Mouse (Mus musculus): ENCODE data around the gene Crygn. TPM values are rescaled to one million over a fixed set of nuclear protein-coding genes. Genes with fewer than 3 reads are reported as not detected.

Crygn gene
- polyA plus RNA-seq, 1 experiment from 2014 or later: 3.0 TPM

DNA sequence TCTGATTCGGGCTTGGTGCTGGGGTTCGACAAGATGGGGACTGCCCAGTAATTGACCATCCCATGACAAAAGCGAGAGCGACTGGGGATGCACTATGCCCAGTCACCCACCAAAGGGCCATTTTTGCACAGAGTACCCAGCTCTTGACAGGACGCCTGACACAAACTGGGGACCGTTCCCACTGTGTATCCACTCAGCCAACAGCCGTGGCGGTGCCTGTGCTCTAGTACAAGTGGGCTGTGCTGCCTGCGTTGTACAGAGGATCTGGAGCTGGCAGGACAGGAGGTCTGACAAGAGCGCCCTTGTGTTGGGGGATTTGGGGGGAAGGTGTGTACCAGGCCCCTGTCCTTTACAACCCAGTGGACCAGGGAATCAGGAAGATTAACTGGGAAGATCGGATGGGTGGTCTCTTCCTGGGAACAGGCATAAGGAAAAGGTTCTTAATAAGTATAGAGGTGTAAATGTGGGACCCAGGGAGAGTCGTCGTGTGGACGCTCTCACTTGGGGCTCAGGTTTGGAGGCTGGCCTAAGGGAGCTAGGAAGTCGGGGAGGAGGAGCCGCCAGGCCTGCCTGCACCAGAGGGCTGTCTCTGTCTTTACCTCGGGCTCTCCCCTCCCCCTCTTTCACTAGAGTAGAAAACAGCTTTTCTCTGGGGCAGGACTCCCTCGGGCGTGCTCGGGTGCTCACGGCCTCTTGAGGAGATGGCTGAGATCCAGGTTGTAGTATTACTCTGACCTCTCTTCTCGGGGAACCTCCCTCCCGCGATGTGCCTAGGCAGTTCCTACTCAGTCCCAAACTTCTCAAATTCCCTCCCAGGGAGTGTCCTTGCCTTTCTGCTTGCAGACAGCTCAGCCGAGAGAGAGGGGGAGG lies 6.3 kb downstream of the Crygn start:
- 2% methylated on average over 25 of the region's 25 CpGs for WGBS

DNA sequence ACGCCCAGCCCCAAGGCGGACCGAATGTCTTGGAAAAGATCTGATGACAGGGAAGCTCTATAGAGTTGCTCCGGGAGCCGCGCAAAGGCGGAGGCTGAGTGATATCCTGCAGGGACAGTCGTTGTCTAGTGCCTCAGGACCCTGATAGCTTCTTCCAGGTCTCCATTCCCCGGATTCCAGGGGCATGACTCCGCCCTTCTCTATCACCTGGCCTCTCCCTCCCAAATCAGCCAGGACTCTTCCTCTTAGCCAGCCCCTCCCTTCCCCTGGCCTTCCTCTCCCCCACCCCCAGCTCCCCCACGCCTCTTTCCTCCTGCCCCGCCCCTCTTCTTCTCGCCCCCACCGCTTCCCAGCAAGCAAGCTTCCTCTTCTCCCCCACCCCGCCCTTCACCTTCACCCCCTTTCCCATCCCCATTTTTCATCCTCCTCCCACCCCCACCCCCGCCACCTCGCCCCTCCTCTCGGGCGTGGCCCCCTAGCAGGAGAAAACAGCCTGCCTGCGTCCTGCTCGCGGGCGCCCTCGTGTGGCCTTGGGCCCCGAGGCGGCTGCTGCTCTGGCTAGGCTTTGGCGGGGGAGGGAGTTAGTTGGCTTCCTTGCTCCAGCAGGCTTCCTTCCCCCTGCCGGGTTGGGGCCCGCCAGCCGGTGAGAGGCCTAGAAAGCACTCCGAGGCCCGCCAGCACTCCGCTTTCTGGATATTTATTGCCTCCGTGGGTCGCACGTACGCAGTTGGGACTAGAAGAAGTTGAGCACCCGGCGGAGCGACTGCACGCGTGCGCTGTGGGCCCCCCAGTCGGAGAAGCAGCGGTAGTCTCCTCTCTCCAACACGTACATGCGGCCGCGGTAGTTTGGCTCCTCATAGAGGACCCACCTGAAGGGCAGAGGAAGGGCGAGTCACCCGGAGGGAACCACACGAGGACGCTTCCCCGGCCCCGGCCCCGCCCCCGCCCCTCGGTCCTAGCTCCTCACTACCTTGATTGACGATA lies 7.2 kb downstream of the Crygn start:
- H3K27me3 ChIP-seq (ENCODE audit: control insufficient read depth, insufficient read depth, low read length): no peaks in the 10 kb centered on the region
- ATAC-seq (ENCODE audit: low FRiP score) (peak; percentile 82), DNase-seq (ENCODE audit: low spot score) (peak; percentile 96)
- H3K9ac ChIP-seq: peak overlapping the region; percentile 67
- no peaks in the 10 kb centered on the region for H3K9me3 ChIP-seq (ENCODE audit: control insufficient read depth, low read length)
- H3K4me2 ChIP-seq (replicated peaks): peak overlapping the region; percentile 67
- H3K36me3 ChIP-seq (replicated peaks; ENCODE audit: control insufficient read depth, insufficient read depth): no peaks in the 10 kb centered on the region
- peaks cover 11% of the 10 kb centered on the region; the same call in 1 of the 2 replicates for H3K4me1 ChIP-seq (replicated peaks; ENCODE audit: control insufficient read depth, insufficient read depth, low read length)
- under 1% methylated on average over 54 of the region's 59 CpGs for WGBS
- peak overlapping the region; percentile 79 for H3K27ac ChIP-seq
- H3K4me3 ChIP-seq (replicated peaks; ENCODE audit: low read length): peak overlapping the region; percentile 49

More for the DNA sequence above, 6.3 kb downstream of the Crygn start:
- DNase-seq (ENCODE audit: low spot score) (peak; percentile 50), ATAC-seq (ENCODE audit: low FRiP score) (peak; percentile 41)
- H3K27me3 ChIP-seq (ENCODE audit: control insufficient read depth, insufficient read depth, low read length): no peaks in the 10 kb centered on the region
- H3K36me3 ChIP-seq (replicated peaks; ENCODE audit: control insufficient read depth, insufficient read depth): no peaks in the 10 kb centered on the region
- peak overlapping the region; percentile 79 for H3K27ac ChIP-seq
- no peaks in the 10 kb centered on the region for H3K9me3 ChIP-seq (ENCODE audit: control insufficient read depth, low read length)
- peak overlapping the region; percentile 67 for H3K9ac ChIP-seq
- H3K4me1 ChIP-seq (replicated peaks; ENCODE audit: control insufficient read depth, insufficient read depth, low read length): peaks cover 11% of the 10 kb centered on the region; the same call in 1 of the 2 replicates
- H3K4me3 ChIP-seq (replicated peaks; ENCODE audit: low read length): peak overlapping the region; percentile 49
- peak overlapping the region; percentile 67 for H3K4me2 ChIP-seq (replicated peaks)

DNA sequence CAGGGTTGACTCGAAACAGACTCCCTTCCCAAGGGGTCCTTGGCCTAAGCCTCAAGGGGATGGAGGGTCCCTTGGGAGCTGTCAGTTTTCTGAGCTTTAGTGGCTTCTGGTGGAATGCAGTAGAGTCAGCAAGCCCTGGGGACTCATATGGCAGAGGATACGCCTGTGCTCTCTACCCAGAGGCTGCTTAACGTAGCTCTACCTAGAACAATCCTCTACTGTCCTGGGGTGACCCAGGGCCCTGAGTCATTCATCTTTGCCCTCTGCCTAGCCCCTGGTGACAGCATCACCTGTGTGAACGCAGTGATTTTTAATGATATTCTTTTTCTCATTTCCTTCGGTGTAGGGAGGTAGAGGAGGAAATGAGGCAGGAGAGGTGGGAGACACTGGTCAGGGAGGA lies 8.1 kb downstream of the Crygn start:
- no peaks in the 10 kb centered on the region for H3K27me3 ChIP-seq (ENCODE audit: control insufficient read depth, insufficient read depth, low read length)
- H3K27ac ChIP-seq: peak overlapping the region; percentile 68
- WGBS: 52% methylated on average over 5 of the region's 5 CpGs
- peaks cover 11% of the 10 kb centered on the region; the same call in 1 of the 2 replicates for H3K4me1 ChIP-seq (replicated peaks; ENCODE audit: control insufficient read depth, insufficient read depth, low read length)
- no peaks in the 10 kb centered on the region for H3K36me3 ChIP-seq (replicated peaks; ENCODE audit: control insufficient read depth, insufficient read depth)
- H3K9ac ChIP-seq: peak overlapping the region; percentile 67
- no peaks in the 10 kb centered on the region for H3K9me3 ChIP-seq (ENCODE audit: control insufficient read depth, low read length)
- ATAC-seq (ENCODE audit: low FRiP score): peak; percentile 16
- H3K4me3 ChIP-seq (replicated peaks; ENCODE audit: low read length): peak overlapping the region; percentile 49
- H3K4me2 ChIP-seq (replicated peaks): peak overlapping the region; percentile 67
- no peak for DNase-seq (ENCODE audit: low spot score)

DNA sequence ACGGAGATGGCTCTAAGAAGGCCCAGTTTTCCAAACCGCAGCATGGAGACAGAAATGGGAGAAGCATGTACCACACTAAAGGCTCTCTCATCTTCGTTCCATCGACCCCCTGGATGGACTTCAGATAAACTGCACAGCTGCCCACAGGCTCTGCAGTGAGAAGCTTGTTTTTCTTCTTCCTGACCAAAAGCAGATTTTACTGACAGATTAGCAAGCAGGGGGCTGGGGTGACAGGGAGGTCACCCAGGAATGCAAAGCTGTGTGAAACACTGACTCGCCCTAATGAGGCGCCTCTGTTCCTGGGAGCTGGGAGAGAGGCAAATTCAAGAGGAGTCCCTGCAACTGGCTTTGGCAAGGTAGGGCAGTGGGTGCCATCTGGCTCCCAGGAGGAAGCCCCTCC lies 10.3 kb downstream of the Crygn start:
- Histone ChIP-seq H3K36me3 (replicated peaks; ENCODE audit: control insufficient read depth, insufficient read depth) (no peaks in the 10 kb centered on the region), H3K4me3 (replicated peaks; ENCODE audit: low read length) (no peak overlapping the region), H3K27me3 (ENCODE audit: control insufficient read depth, insufficient read depth, low read length) (no peaks in the 10 kb centered on the region), H3K4me2 (replicated peaks) (no peak overlapping the region), H3K9ac (no peak overlapping the region), H3K9me3 (ENCODE audit: control insufficient read depth, low read length) (no peaks in the 10 kb centered on the region), H3K27ac (no peak overlapping the region), H3K4me1 (replicated peaks; ENCODE audit: control insufficient read depth, insufficient read depth, low read length) (peaks cover 11% of the 10 kb centered on the region; the same call in 1 of the 2 replicates)
- ATAC-seq (ENCODE audit: low FRiP score) (no peak), DNase-seq (ENCODE audit: low spot score) (no peak)
- 18% methylated on average over 6 of the region's 6 CpGs for WGBS

DNA sequence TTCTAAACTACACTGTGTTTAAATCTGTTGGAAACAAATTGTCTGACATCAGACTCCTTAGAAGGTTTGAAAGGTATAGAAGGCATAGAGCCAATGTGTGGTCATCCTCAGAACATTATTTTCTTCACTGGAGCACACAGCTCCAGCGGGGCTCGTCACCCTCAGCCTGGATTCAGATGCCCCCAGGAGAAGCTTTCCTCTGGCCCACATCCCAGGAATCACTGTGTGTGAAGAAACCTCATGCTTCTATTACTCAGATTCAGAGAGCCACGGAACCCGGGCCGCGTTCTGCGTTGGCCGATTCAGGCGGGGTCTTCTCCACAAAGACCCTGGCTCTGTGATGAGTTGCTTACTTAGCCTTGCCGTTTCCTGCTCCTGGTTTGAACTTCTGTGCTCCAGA lies 13.9 kb downstream of the Crygn start:
- H3K4me2 ChIP-seq (replicated peaks): no peak overlapping the region
- no peak overlapping the region for H3K9ac ChIP-seq
- no peak overlapping the region for H3K4me3 ChIP-seq (replicated peaks; ENCODE audit: low read length)
- DNase-seq (ENCODE audit: low spot score): no peak
- H3K36me3 ChIP-seq (replicated peaks; ENCODE audit: control insufficient read depth, insufficient read depth): no peaks in the 10 kb centered on the region
- no peaks in the 10 kb centered on the region for H3K27me3 ChIP-seq (ENCODE audit: control insufficient read depth, insufficient read depth, low read length)
- WGBS: 90% methylated on average over 10 of the region's 10 CpGs
- no peak overlapping the region for H3K27ac ChIP-seq
- H3K9me3 ChIP-seq (ENCODE audit: control insufficient read depth, low read length): no peaks in the 10 kb centered on the region
- no peak for ATAC-seq (ENCODE audit: low FRiP score)
- H3K4me1 ChIP-seq (replicated peaks; ENCODE audit: control insufficient read depth, insufficient read depth, low read length): no peaks in the 10 kb centered on the region

DNA sequence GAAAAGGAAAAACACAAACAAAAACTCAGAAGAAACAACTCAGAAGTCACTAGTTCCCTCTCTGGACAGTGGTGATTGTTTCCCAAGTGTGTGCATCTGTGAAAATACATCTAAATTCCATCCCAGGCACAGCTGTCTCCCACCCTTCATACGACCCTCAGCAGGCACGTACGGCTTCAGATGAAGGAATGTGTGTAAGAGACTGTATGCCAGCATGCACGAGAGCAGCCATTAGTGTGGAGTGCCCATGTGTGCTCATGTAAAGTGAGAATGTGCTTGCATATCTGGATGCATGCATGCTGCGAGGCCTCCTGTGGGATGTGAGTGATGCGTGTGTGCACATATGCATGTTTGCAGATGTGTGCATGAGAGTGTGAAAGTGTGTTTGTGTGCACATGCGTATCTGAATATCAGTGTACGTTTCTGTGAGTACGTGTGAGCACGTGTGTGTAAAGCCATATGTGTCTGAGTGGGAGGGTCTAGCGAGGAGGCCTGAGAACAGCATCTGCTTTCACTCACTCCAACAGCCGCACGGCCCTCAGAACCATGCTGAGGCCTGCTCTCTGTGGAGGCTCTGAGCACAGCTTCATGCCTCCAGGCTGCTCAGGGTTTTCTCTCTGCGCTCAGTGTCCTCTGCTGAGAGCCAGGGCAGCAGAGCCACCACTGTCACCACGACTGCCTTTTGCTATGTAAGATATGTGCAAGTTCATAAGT lies 16.5 kb downstream of the Crygn start:
- Histone ChIP-seq H3K4me2 (replicated peaks) (no peak overlapping the region), H3K4me3 (replicated peaks; ENCODE audit: low read length) (no peak overlapping the region), H3K4me1 (replicated peaks; ENCODE audit: control insufficient read depth, insufficient read depth, low read length) (no peaks in the 10 kb centered on the region), H3K9ac (no peak overlapping the region), H3K27me3 (ENCODE audit: control insufficient read depth, insufficient read depth, low read length) (no peaks in the 10 kb centered on the region), H3K36me3 (replicated peaks; ENCODE audit: control insufficient read depth, insufficient read depth) (no peaks in the 10 kb centered on the region), H3K27ac (no peak overlapping the region), H3K9me3 (ENCODE audit: control insufficient read depth, low read length) (no peaks in the 10 kb centered on the region)
- no peak for ATAC-seq (ENCODE audit: low FRiP score)
- 75% methylated on average over 15 of the region's 15 CpGs for WGBS
- DNase-seq (ENCODE audit: low spot score): no peak

DNA sequence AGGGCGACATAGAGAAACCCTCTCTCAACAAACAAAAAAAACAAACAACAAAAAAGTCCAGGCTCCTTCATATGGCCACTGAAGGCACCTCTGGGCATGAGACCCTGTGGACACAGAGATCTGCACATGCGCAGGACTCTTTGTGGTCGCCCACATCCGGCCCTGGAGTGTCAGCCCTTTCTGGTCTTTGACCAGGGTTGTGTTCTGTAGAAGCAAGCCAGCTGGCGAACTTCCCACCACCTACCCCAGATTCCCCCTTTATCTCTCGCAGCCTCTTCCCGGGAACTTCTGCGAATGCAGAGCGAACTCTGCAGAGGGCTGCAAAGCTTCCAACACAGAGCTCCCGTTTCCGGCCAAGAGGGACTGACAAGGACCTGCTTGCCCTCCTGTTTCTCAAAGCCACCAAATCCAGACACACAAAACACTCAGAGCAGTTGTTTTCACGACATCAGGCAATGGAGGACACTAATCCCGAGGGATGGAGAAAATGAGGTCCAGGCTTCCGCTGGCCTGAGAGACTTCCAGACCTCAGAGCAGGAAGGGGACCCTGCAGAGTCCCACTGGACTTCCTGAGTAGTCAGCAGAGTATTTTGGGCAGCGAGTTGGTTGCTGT lies 18.6 kb downstream of the Crygn start:
- no peak for ATAC-seq (ENCODE audit: low FRiP score)
- H3K27ac ChIP-seq: no peak overlapping the region
- WGBS: 70% methylated on average over 15 of the region's 15 CpGs
- H3K9ac ChIP-seq: no peak overlapping the region
- no peaks in the 10 kb centered on the region for H3K27me3 ChIP-seq (ENCODE audit: control insufficient read depth, insufficient read depth, low read length)
- no peak for DNase-seq (ENCODE audit: low spot score)
- H3K4me3 ChIP-seq (replicated peaks; ENCODE audit: low read length): no peak overlapping the region
- no peak overlapping the region for H3K4me2 ChIP-seq (replicated peaks)
- H3K4me1 ChIP-seq (replicated peaks; ENCODE audit: control insufficient read depth, insufficient read depth, low read length): no peaks in the 10 kb centered on the region
- no peaks in the 10 kb centered on the region for H3K9me3 ChIP-seq (ENCODE audit: control insufficient read depth, low read length)
- H3K36me3 ChIP-seq (replicated peaks; ENCODE audit: control insufficient read depth, insufficient read depth): no peaks in the 10 kb centered on the region

DNA sequence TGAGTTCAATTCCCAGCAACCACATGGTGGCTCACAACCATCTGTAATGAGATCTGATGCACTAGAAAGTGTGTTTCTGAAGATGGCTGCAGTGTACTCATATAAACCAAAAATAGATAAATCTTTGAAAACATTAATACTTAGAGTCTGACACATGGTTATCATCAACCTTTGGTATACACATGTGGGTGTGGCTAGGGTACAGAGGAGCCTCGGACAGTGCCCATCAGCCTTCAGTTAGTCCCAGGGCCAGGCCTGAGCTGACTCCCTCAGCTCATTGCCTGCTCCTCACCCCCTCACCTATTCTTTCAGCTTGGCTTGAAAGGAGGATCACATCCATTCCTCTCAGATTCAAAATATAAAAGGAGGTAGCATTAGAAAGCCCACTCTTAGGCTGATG lies 19.3 kb downstream of the Crygn start:
- Histone ChIP-seq H3K4me3 (replicated peaks; ENCODE audit: low read length) (no peak overlapping the region), H3K9ac (no peak overlapping the region), H3K9me3 (ENCODE audit: control insufficient read depth, low read length) (no peaks in the 10 kb centered on the region), H3K4me2 (replicated peaks) (no peak overlapping the region), H3K27me3 (ENCODE audit: control insufficient read depth, insufficient read depth, low read length) (no peaks in the 10 kb centered on the region), H3K4me1 (replicated peaks; ENCODE audit: control insufficient read depth, insufficient read depth, low read length) (peaks cover under 1% of the 10 kb centered on the region; the same call in 1 of the 2 replicates), H3K27ac (no peak overlapping the region), H3K36me3 (replicated peaks; ENCODE audit: control insufficient read depth, insufficient read depth) (no peaks in the 10 kb centered on the region)
- WGBS: 88% methylated on average over 1 of the region's 1 CpGs
- DNase-seq (ENCODE audit: low spot score): no peak
- no peak for ATAC-seq (ENCODE audit: low FRiP score)

Measured in hindbrain, embryonic 14.5 days (tissue).